Mouse (Mus musculus) erythroid progenitor cell, adult 5-6 weeks (primary cell): ENCODE results near the gene Rnf182. TPM values are rescaled to one million over a fixed set of nuclear protein-coding genes. Genes with fewer than 3 reads are reported as not detected.

Experiments
- ATAC-seq: replicated peaks from 2 replicates; pipeline ENCODE4 v1.8.0; 2016; ENCODE audit warnings: moderate number of reproducible peaks, mild to moderate bottlenecking, moderate TSS enrichment, inconsistent platforms; ENCODE audit not compliant: poor library complexity, low FRiP score, severe bottlenecking
- total RNA-seq, 2 experiments: library from RNA; stranded (forward) in 1 of 2; stranded (reverse) in 1 of 2; fragments of 150-400 nt in 1 of 2; fragments of 186-747, 209-891 nt in 1 of 2; gene quantifications; 2 replicates each; pipeline versions ENCODE4 v1.2.3 to v1.2.4; 2015 to 2017; ENCODE audit warnings: low replicate concordance in 2 of 2

The Rnf182 gene
- total RNA-seq (2015; ENCODE audit: low replicate concordance) (not detected in 2 replicates), total RNA-seq (2017; ENCODE audit: low replicate concordance) (not detected in 2 replicates)

- ATAC-seq: no peak
Observed at GRCm38 (mm10) chr13:43615577-43616254, at the start of gene Rnf182. TSS of gene Rnf182 (plus strand) at chr13:43615710.

- ATAC-seq: no peak
Observed at GRCm38 (mm10) chr13:43566184-43566583, 49.3 kb upstream of the Rnf182 start.

GRCm38 (mm10) chr13:43567141-43567891 is 48.2 kb upstream of the Rnf182 start:
- ATAC-seq: no peak

- no peak for ATAC-seq
Observed at GRCm38 (mm10) chr13:43573979-43574378, 41.5 kb upstream of the Rnf182 start.

- ATAC-seq: no peak
Observed at GRCm38 (mm10) chr13:43575431-43575830, 40.1 kb upstream of the Rnf182 start.

- ATAC-seq: no peak
Observed at GRCm38 (mm10) chr13:43577254-43577653, 38.3 kb upstream of the Rnf182 start.

GRCm38 (mm10) chr13:43577766-43578165 is 37.7 kb upstream of the Rnf182 start:
- ATAC-seq: no peak

GRCm38 (mm10) chr13:43579740-43580139 is 35.8 kb upstream of the Rnf182 start:
- peak; percentile 65 for ATAC-seq

GRCm38 (mm10) chr13:43580661-43581060 is 34.8 kb upstream of the Rnf182 start:
- ATAC-seq: no peak

GRCm38 (mm10) chr13:43582961-43583360 is 32.5 kb upstream of the Rnf182 start:
- ATAC-seq: no peak

GRCm38 (mm10) chr13:43583504-43583903 is 32.0 kb upstream of the Rnf182 start:
- no peak for ATAC-seq

- ATAC-seq: no peak
Observed at GRCm38 (mm10) chr13:43585335-43585734, 30.2 kb upstream of the Rnf182 start.

- no peak for ATAC-seq
Observed at GRCm38 (mm10) chr13:43586966-43587365, 28.5 kb upstream of the Rnf182 start.

- ATAC-seq: no peak
Observed at GRCm38 (mm10) chr13:43587844-43588840, 27.4 kb upstream of the Rnf182 start.

- ATAC-seq: no peak
Observed at GRCm38 (mm10) chr13:43591828-43592680, 23.5 kb upstream of the Rnf182 start.

- no peak for ATAC-seq
Observed at GRCm38 (mm10) chr13:43592681-43593068, 22.8 kb upstream of the Rnf182 start.

- no peak for ATAC-seq
Observed at GRCm38 (mm10) chr13:43595896-43596295, 19.6 kb upstream of the Rnf182 start.

GRCm38 (mm10) chr13:43600967-43601366 is 14.5 kb upstream of the Rnf182 start:
- no peak for ATAC-seq

- ATAC-seq: no peak
Observed at GRCm38 (mm10) chr13:43602440-43602839, 13.1 kb upstream of the Rnf182 start.
